Mouse (Mus musculus) CH12.LX (cell line): ENCODE measurements around the gene Rnf115. TPM values are rescaled to one million over a fixed set of nuclear protein-coding genes. Genes with fewer than 3 reads are reported as not detected.

Experiments
- DNase-seq: peaks from one replicate; pipeline ENCODE4 v3.0.0-alpha.2; 2013; ENCODE audit errors: extremely low read depth
- H3K27ac ChIP-seq: 2 replicates; pipeline ENCODE4 v1.5.1; 2012; ENCODE audit warnings: low read depth, mild to moderate bottlenecking, control low read depth, moderate library complexity; ENCODE audit not compliant: insufficient read depth
- H3K27me3 ChIP-seq: replicated peaks from 2 replicates; pipeline ENCODE3; 2012; ENCODE audit warnings: inconsistent platforms
- H3K36me3 ChIP-seq, 2 experiments: replicated peaks in 1 of 2; 2 replicates each; pipeline versions ENCODE3 to v1.6.1; 2012; ENCODE audit warnings: inconsistent platforms in 1 of 2, low read length in 1 of 2, mild to moderate bottlenecking in 1 of 2, mixed read lengths in 1 of 2, moderate library complexity in 1 of 2; ENCODE audit not compliant: control insufficient read depth in 1 of 2, insufficient read depth in 1 of 2
- H3K4me1 ChIP-seq, 2 experiments: 2 replicates each; pipeline ENCODE4 v1.6.1; 2012; ENCODE audit warnings: inconsistent platforms in 1 of 2, moderate library complexity in 1 of 2; ENCODE audit not compliant: insufficient read depth in 2 of 2, control insufficient read depth in 1 of 2
- H3K4me2 ChIP-seq: 2 replicates; pipeline ENCODE4 v1.6.1; 2012; ENCODE audit warnings: low read depth, mild to moderate bottlenecking, control low read depth; ENCODE audit not compliant: poor library complexity, insufficient read depth, severe bottlenecking
- H3K4me3 ChIP-seq, 3 experiments: fragments of 150-350 bp in 1 of 3; sonication (generic) in 1 of 3; replicated peaks in 1 of 3; 2 replicates each; pipeline versions ENCODE3 to v1.5.1; 2011 to 2012; ENCODE audit warnings: low read depth in 2 of 3, low read length in 2 of 3, mild to moderate bottlenecking in 2 of 3, moderate library complexity in 2 of 3, control low read depth in 1 of 3, improper control_type of control experiment in 1 of 3, inconsistent platforms in 1 of 3, mixed read lengths in 1 of 3; ENCODE audit not compliant: poor library complexity in 1 of 3
- H3K79me2 ChIP-seq: replicated peaks from 2 replicates; pipeline ENCODE4 v1.6.1; 2012; ENCODE audit warnings: mild to moderate bottlenecking, moderate library complexity; ENCODE audit not compliant: control insufficient read depth, poor library complexity, insufficient read depth, severe bottlenecking; ENCODE audit errors: extremely low read depth
- H3K9ac ChIP-seq: 2 replicates; pipeline ENCODE4 v1.6.1; 2012; ENCODE audit warnings: low read depth, mild to moderate bottlenecking, control low read depth, moderate library complexity; ENCODE audit not compliant: insufficient read depth
- H3K9me3 ChIP-seq: replicated peaks from 2 replicates; pipeline ENCODE3; 2012; ENCODE audit warnings: low read length, inconsistent platforms, mixed read lengths
- BHLHE40 ChIP-seq: IDR thresholded peaks from 2 replicates; pipeline ENCODE4 v1.6.1; 2011; ENCODE audit warnings: mild to moderate bottlenecking, low read depth, low read length, improper control_type of control experiment
- CHD2 ChIP-seq: IDR thresholded peaks from 2 replicates; pipeline ENCODE4 v1.6.1; 2011; ENCODE audit warnings: low read length, improper control_type of control experiment
- E2F4 ChIP-seq: IDR thresholded peaks from 2 replicates; pipeline ENCODE4 v1.6.1; 2011; ENCODE audit warnings: low read depth, low read length, improper control_type of control experiment; ENCODE audit not compliant: insufficient replicate concordance
- ELF1 ChIP-seq: IDR thresholded peaks from 2 replicates; pipeline ENCODE4 v1.6.1; 2014; ENCODE audit warnings: low read depth, mild to moderate bottlenecking, inconsistent platforms, low read length, improper control_type of control experiment
- EP300 ChIP-seq: IDR thresholded peaks from 2 replicates; pipeline ENCODE4 v1.6.1; 2011; ENCODE audit warnings: low read length, improper control_type of control experiment
- GABPA ChIP-seq: IDR thresholded peaks from 2 replicates; pipeline ENCODE4 v1.6.1; 2012; ENCODE audit warnings: low read depth, low read length, improper control_type of control experiment, inconsistent platforms; ENCODE audit not compliant: insufficient replicate concordance
- HCFC1 ChIP-seq: IDR thresholded peaks from 2 replicates; pipeline ENCODE4 v1.6.1; 2012; ENCODE audit warnings: low read depth, mild to moderate bottlenecking, inconsistent platforms, low read length, improper control_type of control experiment
- JUN ChIP-seq: IDR thresholded peaks from 2 replicates; pipeline ENCODE4 v1.6.1; 2011; ENCODE audit warnings: low read depth, mild to moderate bottlenecking, low read length, improper control_type of control experiment, moderate library complexity; ENCODE audit not compliant: insufficient read depth
- JUND ChIP-seq: conservative IDR thresholded peaks from 2 replicates; pipeline ENCODE4 v1.6.1; 2011; ENCODE audit warnings: low read depth, low read length, improper control_type of control experiment
- KAT2A ChIP-seq: IDR thresholded peaks from 2 replicates; pipeline ENCODE4 v1.6.1; 2012; ENCODE audit warnings: low read length, improper control_type of control experiment, inconsistent platforms; ENCODE audit not compliant: insufficient replicate concordance
- MAFK ChIP-seq: IDR thresholded peaks from 2 replicates; pipeline ENCODE4 v1.6.1; 2011; ENCODE audit warnings: low read length, improper control_type of control experiment; ENCODE audit not compliant: insufficient replicate concordance
- MAZ ChIP-seq: IDR thresholded peaks from 2 replicates; pipeline ENCODE4 v1.6.1; 2012; ENCODE audit warnings: low read depth, mild to moderate bottlenecking, inconsistent platforms, low read length, improper control_type of control experiment, moderate library complexity
- MXI1 ChIP-seq: IDR thresholded peaks from 2 replicates; pipeline ENCODE4 v1.6.1; 2011; ENCODE audit warnings: mild to moderate bottlenecking, low read depth, low read length, improper control_type of control experiment
- NELFE ChIP-seq: IDR thresholded peaks from 2 replicates; pipeline ENCODE4 v1.6.1; 2011; ENCODE audit warnings: low read depth, low read length, improper control_type of control experiment
- PAX5 ChIP-seq: IDR thresholded peaks from 2 replicates; pipeline ENCODE4 v1.6.1; 2012; ENCODE audit warnings: low read length, inconsistent platforms, mixed read lengths
- RCOR1 ChIP-seq: conservative IDR thresholded peaks from 2 replicates; pipeline ENCODE4 v1.6.1; 2012; ENCODE audit warnings: low read depth, mild to moderate bottlenecking, inconsistent platforms, low read length, improper control_type of control experiment
- SIN3A ChIP-seq: IDR thresholded peaks from 2 replicates; pipeline ENCODE4 v1.6.1; 2012; ENCODE audit warnings: low read length, improper control_type of control experiment, inconsistent platforms
- TCF12 ChIP-seq: IDR thresholded peaks from 2 replicates; pipeline ENCODE4 v1.6.1; 2014; ENCODE audit warnings: low read depth, mild to moderate bottlenecking, inconsistent platforms, low read length, improper control_type of control experiment
- UBTF ChIP-seq: IDR thresholded peaks from 2 replicates; pipeline ENCODE4 v1.6.1; 2012; ENCODE audit warnings: low read depth, mild to moderate bottlenecking, inconsistent platforms, low read length, improper control_type of control experiment, moderate library complexity
- USF1 ChIP-seq: IDR thresholded peaks from 2 replicates; pipeline ENCODE4 v1.6.1; 2014; ENCODE audit warnings: low read depth, mild to moderate bottlenecking, inconsistent platforms, low read length, improper control_type of control experiment
- USF2 ChIP-seq: conservative IDR thresholded peaks from 2 replicates; pipeline ENCODE4 v1.6.1; 2011; ENCODE audit warnings: low read depth, low read length, improper control_type of control experiment
- ZC3H11A ChIP-seq: IDR thresholded peaks from 2 replicates; pipeline ENCODE4 v1.6.1; 2012; ENCODE audit warnings: low read depth, mild to moderate bottlenecking, inconsistent platforms, low read length, improper control_type of control experiment
- ZNF384 ChIP-seq: IDR thresholded peaks from 2 replicates; pipeline ENCODE4 v1.6.1; 2012; ENCODE audit warnings: low read depth, low read length, improper control_type of control experiment, inconsistent platforms
- dilution Hi-C: fragments of 300-500 bp; cut with MboI; formaldehyde crosslinking; loops from 2 replicates; pipeline ENCODE4 v1.14.3; 2020; ENCODE audit warnings: low sequenced_read_pairs; ENCODE audit not compliant: extremely low pct_unique_long_range_greater_than_20kb, extremely low pct_ligation_motif_present
- in situ Hi-C: fragments of 300-500 bp; cut with MboI; formaldehyde crosslinking; loops from 3 replicates; pipeline ENCODE4 v1.14.3; 2019; ENCODE audit warnings: low sequenced_read_pairs, low pct_ligation_motif_present, low pct_unique_long_range_greater_than_20kb, mixed read lengths
- polyA plus RNA-seq: library from polyadenylated mRNA; unstranded; fragments of >175 nt; gene quantifications from 2 replicates; pipeline ENCODE4 v1.2.1, GENCODE M21; 2012; ENCODE audit warnings: low read depth; ENCODE audit not compliant: insufficient read length
- total RNA-seq, 2 experiments: library from RNA; depleted of rRNA; stranded (reverse); fragments of 300-350 nt in 1 of 2; fragments of >200 nt in 1 of 2; gene quantifications; 2 replicates each; pipeline ENCODE4 v1.2.3; 2012 to 2014

The Rnf115 gene
- total and polyA plus RNA-seq, 3 experiments = 25.8 to 79.3 (median 64.7) TPM

- H3K4me3 ChIP-seq = no peak overlapping the region
- H3K4me2 ChIP-seq = no peak overlapping the region
- H3K79me2 ChIP-seq = no peaks in the 10 kb centered on the region
- in situ Hi-C loops = loop anchor here (25.0 kb wide), 1 partner anchor 285 kb away; no protein-coding TSS in a partner anchor
- H3K9me3 ChIP-seq = no peaks in the 10 kb centered on the region
- H3K9ac ChIP-seq = no peak overlapping the region
- H3K27ac ChIP-seq = no peak overlapping the region
- dilution Hi-C loops = no loop called here
- TF ChIP-seq BHLHE40 (no peak), CHD2 (no peak), MAZ (no peak), PAX5 (no peak), USF1 (no peak), ELF1 (no peak), USF2 (no peak), GABPA (no peak), HCFC1 (no peak), RCOR1 (no peak), KAT2A (no peak), JUN (no peak)
- peaks cover 0 to 13% of the 10 kb centered on the region in 2 experiments for H3K36me3 ChIP-seq
- H3K4me1 ChIP-seq = no peaks in the 10 kb centered on the region
- no peaks in the 10 kb centered on the region for H3K27me3 ChIP-seq
- DNase-seq = no peak
These were observed 74.8 kb downstream of the Rnf115 start for GRCm38 (mm10) chr3:96802214-96802613.

DNA sequence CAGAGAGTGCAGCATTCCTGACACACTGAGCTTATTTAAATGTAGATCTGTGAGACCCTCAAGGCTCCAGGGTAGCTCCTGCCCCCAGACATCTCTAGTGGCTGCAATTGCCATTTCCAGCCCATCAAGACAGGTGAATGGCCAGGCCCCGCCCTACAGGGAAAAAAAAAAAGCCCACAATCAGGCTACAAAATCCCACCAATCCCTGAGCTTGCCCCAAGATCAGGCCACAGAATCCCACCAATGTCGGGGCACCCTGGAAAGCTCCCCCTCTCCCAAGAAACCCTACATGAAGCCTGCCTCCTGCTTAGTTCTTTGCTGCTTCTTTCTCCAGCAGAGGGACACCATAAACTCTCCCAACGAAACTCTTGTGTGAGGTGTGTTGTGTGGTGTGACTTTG is 80.7 kb downstream of the Rnf115 start:
- no peak for DNase-seq
- H3K4me1 ChIP-seq = no peaks in the 10 kb centered on the region
- H3K4me3 ChIP-seq = no peak overlapping the region
- H3K36me3 ChIP-seq = peaks cover 0 to 4% of the 10 kb centered on the region in 2 experiments
- H3K27me3 ChIP-seq = no peaks in the 10 kb centered on the region
- dilution Hi-C loops = no loop called here
- H3K9ac ChIP-seq = no peak overlapping the region
- TF ChIP-seq UBTF (no peak), HCFC1 (no peak), JUN (no peak), CHD2 (no peak), MAFK (no peak), JUND (no peak), ZC3H11A (no peak), E2F4 (no peak), EP300 (no peak), TCF12 (no peak), PAX5 (no peak), NELFE (no peak), SIN3A (no peak), USF2 (no peak), MXI1 (no peak), ZNF384 (no peak)
- H3K9me3 ChIP-seq = no peaks in the 10 kb centered on the region
- H3K79me2 ChIP-seq = no peaks in the 10 kb centered on the region
- no peak overlapping the region for H3K27ac ChIP-seq
- no peak overlapping the region for H3K4me2 ChIP-seq
- in situ Hi-C loops = loop anchor here (25.0 kb wide), 1 partner anchor 279 kb away; no protein-coding TSS in a partner anchor
